Mouse (Mus musculus) left cerebral cortex, postnatal 10 days (tissue): ENCODE data around the gene Cadm2. TPM values are rescaled to one million over a fixed set of nuclear protein-coding genes. Genes with fewer than 3 reads are reported as not detected.

ENCODE experiments used
- DNase-seq, 2 experiments: peaks; one replicate each; pipeline ENCODE4 v3.0.0; 2021 to 2022; ENCODE audit warnings: low spot score in 2 of 2, mixed read lengths in 1 of 2; ENCODE audit errors: extremely low spot score in 1 of 2
- intact Hi-C: fragments of 180-260 bp; cut with DNase I; formaldehyde crosslinking; loops from one replicate; pipeline ENCODE4 v1.15.1; 2025
- total RNA-seq, 2 experiments: library from RNA; stranded (reverse); gene quantifications; 2 replicates each; pipeline ENCODE4 v1.2.3; 2021

The Cadm2 gene
- total RNA-seq, 2 experiments from 2014 or later, result 299 to 327 TPM

DNA sequence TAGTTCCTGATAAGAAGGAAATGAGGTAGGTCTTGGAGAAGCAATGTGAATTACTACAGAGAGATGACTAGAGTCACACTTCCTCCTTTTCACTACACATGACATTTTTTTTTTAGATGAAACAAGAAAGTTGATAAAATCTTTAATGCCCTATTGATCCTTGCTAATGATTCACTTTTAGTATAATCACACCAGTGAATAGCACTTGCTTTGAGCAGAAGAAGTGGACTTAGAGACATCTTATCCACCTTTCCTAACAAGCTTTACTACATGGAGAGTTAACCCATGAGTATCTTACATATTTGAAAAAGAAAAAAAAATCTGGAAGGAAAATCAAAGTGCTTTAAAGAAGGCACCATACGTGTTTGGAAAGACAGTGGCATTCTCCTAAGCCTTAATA, 93.7 kb downstream of the Cadm2 start:
- DNase-seq, result no peak
- intact Hi-C loops, result no loop called here

DNA sequence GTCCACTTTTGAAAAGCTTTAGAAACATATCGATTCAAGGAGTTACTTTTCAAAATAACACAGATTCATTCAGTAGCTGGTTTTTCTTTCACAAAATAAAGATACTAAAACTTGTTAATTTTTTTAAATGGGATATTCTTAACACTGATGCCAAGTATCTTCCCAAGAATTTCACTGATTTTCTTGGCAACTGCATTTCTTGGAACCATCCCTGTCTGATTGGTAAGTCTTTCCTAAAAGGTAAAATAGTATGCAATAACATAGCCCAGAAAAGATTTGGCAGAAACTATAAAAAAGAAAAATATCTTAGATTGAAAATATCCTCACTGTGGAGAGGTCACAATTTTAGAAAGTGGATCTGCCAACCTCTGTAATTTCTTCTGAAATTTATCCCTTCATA, 95.8 kb downstream of the Cadm2 start:
- intact Hi-C loops, result no loop called here
- DNase-seq, result no peak

DNA sequence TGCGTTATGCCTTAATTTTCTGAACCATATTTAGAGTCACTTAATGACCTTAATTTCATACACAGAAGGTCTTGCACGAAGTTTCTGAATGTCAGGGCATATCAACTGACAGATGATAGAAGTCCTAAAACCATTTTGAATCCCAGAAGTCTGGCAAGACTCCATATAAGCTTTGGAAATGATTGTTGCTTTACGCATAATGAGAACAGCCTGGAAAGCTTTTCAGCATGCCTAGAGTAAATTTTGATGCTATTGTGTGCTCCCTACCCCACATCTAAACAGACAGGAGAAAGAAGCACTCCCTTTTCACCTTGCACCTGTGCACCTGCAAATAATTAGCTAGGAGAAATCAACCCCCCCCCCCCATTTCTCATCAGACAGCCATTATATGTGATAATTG, 102.4 kb downstream of the Cadm2 start:
- DNase-seq, result no peak
- intact Hi-C loops, result no loop called here

DNA sequence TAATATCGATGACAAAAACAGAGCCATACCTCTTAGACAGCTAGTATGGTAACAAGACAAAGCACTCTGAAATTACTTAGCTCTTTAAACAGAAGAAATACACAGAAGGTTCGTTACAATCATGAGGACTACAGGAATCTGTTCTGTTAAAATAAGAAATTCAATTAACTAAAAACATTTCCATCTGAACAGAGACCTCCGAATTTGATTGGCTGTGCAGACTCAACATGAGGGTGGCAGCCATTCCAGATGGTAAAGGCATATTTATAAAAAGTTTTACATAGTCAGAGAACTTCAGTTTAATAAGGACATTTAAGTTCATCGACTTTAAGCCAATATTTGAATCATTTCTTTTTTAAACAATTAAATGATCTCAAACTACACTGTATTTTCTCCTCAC, 105.2 kb downstream of the Cadm2 start:
- no peak for DNase-seq
- intact Hi-C loops, result no loop called here

DNA sequence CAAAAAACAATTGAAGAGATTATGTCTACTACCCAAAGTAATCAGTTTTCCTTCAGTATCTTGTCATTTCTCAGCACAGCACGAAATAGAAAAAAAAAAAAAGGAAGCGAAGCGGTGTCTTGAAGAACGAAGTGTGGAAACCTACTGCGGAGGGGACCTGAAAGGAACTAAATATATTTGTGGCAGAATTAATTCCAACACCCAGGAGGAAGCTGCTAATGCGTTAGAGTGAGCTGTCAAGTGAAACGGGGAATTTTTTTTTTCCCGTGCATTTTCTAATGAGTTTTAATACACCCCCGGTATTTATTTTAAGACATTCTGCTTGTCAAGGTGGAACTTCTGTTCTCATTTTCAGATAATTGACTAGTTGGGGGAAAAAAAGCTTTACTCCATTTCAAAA, 111.6 kb downstream of the Cadm2 start:
- intact Hi-C loops, result no loop called here
- DNase-seq, result no peak

DNA sequence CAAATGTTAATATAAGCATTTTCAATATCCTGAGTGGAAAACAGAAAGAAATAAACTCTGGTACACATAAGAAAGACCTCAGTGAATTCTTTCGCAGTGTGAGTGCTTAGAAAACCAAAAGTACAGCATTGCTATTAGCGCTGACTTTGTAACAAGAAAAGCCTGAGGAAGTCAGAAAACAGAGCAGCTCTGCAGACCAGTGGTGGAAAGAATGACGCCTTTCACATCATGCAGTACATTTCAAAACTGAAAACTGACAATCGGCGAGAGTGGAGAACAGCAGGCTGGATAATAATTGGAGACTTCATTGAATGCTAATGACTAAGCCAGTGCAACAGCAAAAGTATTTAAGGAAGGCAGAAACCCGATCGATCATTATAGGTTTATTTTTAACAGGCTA, 138.2 kb downstream of the Cadm2 start:
- intact Hi-C loops, result no loop called here
- DNase-seq, result no peak

DNA sequence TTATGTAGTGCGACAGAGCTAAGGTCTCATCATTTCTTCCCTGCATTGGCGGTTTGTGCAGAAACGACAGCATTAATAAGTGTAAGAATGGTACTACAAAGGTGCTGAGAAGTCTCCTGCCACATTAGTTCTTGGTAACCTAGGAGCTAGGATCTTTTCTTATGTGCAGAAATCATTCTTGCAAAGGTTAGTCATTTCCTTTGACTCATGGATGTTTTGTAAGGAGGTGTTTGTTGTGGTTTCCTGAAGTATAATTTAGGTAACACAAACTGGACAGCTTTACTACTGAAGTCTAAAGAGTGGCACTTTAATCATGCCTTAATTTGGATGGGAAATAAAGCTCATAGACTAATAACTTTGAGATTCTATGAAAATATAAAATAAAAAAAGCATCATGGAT, 153.7 kb downstream of the Cadm2 start:
- no peak for DNase-seq
- intact Hi-C loops, result no loop called here

DNA sequence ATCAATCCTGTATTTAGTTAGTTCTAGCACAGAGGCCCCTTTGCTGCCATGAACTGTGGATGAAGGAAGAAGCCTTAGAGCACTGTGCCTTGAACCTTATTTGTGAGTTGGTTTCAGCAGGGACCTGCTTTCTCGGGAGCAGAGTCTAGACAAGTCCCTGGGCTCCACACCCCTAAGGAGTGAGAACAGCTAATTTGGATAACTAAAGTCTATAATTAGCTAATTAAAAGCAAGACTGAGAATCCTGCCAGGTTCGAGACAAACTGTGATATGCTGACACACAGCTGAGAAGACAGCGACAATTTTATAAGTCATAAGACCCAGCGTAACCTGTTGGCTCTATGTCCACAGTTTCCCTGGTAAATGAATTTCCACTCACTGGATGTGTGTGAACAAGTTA, 184.4 kb downstream of the Cadm2 start:
- no peak for DNase-seq
- intact Hi-C loops, result no loop called here

DNA sequence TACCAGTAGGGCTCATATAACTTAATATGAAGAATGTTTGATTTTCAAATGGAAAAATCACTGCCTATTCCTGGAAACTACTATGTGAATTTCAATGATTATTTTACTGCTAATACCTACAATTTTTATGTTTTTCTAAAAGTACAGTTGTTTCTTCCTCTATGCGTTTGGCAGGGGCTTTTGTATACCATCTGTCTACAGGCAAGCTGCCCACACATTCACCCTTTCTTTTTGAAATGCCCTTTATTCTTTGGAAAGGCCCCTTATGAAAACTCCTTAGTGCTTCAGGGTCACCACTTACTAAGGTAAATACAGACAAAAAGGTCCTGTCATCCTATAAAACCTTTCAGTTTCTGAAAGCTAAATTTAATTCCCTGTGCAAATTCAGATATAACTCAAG, 195.3 kb downstream of the Cadm2 start:
- intact Hi-C loops, result no loop called here
- no peak for DNase-seq

GRCm38 (mm10) chr16:67410926-67411325, 209.8 kb downstream of the Cadm2 start:
- intact Hi-C loops, result no loop called here
- no peak for DNase-seq

- intact Hi-C loops, result no loop called here
- no peak for DNase-seq
These were observed 210.2 kb downstream of the Cadm2 start for GRCm38 (mm10) chr16:67410482-67410881.

- intact Hi-C loops, result no loop called here
- no peak for DNase-seq
These were observed 253.0 kb downstream of the Cadm2 start for GRCm38 (mm10) chr16:67367745-67368144.

GRCm38 (mm10) chr16:67348011-67348410, 272.7 kb downstream of the Cadm2 start:
- intact Hi-C loops, result no loop called here
- peak in 1 of 2 experiments; percentile 15 for DNase-seq

- no peak for DNase-seq
- intact Hi-C loops, result no loop called here
These were observed 273.1 kb downstream of the Cadm2 start for GRCm38 (mm10) chr16:67347561-67347960.

DNA sequence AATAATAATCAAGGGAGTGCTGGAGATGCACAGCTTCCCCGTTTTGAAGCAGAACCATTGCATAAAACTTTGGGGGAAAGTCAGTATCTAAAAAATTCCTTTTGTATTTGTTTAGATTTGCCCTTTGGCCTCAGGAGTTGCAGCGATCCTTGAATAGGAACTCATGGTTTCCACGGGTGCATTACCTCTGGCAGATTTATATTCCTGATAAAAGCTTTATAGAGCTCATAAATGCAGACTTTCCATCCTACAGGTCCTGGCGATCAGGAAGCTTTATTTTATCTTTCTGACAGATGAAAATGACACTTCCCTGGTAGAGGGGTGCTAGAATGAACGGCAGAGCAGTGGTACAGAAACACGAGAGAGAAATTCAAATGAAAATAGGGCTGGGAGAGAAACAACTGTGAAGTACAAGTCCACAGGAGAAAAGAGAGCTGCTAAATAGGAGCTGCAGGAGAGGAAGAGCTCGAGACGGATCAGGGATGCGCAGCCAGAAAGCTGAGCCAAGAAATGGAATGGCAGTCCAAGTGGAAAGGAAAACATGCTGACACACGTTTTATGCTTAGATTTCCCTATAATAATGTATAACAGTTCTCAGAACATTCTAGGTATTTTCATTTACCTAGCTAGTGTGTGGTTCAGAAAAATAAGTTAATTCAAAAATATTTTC, 274.0 kb downstream of the Cadm2 start:
- intact Hi-C loops, result no loop called here
- DNase-seq, result no peak

GRCm38 (mm10) chr16:67344194-67344593, 276.5 kb downstream of the Cadm2 start:
- no peak for DNase-seq
- intact Hi-C loops, result no loop called here

DNA sequence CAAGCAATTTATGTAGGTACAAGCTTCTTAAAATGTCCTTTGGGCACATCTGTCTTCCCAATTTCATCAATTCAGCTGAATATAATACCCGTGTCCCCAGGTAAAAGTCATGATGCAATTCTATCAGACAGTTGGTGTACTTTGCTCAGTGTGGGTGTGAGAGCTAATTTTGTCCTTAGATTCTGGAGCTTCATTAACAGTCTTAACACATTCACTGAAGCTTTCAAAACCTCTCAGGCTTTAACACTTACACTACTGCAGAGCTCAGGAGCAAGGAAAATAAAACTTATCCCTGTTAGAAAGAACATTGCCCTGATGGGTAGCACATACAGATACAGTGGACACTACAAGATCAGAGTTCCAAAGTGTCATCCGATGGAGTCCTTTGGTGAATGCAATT, 309.7 kb downstream of the Cadm2 start:
- peak in 1 of 2 experiments; percentile 48 for DNase-seq
- intact Hi-C loops, result no loop called here

GRCm38 (mm10) chr16:67284664-67285063, 336.0 kb downstream of the Cadm2 start:
- no peak for DNase-seq
- intact Hi-C loops, result no loop called here

GRCm38 (mm10) chr16:67243598-67243997, 377.1 kb downstream of the Cadm2 start:
- intact Hi-C loops, result no loop called here
- no peak for DNase-seq

DNA sequence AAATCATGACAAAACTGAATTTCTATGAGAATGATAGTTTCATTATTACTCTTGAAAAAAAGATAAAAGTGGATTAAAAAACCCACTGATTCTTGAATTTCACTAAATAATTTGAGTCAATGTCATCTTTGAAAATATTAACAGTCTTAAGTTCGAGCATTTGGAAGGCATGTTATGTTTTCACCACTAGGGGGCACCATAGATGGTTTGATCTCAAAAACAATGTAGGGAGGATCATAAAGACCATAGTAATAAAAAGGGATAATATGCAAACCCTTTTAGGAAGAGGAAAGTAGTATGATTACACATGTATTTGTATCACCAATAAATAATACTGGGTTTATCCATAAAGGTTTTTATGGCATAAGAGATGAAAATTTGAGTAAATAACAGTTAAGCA, 385.8 kb downstream of the Cadm2 start:
- DNase-seq, result no peak
- intact Hi-C loops, result no loop called here

- no peak for DNase-seq
- intact Hi-C loops, result no loop called here
These were observed 394.0 kb downstream of the Cadm2 start for GRCm38 (mm10) chr16:67226696-67227095.
